Mouse (Mus musculus) heart, embryonic 10.5 days (tissue): ENCODE measurements around the gene Sympk. TPM values are rescaled to one million over a fixed set of nuclear protein-coding genes. Genes with fewer than 3 reads are reported as not detected.

Source experiments
- DNase-seq: peaks from one replicate; pipeline ENCODE4 v3.0.0-alpha.2; 2017; ENCODE audit warnings: low spot score
- H3K27ac ChIP-seq: fragments of 300-500 bp; sonication (generic); 2 replicates; pipeline ENCODE4 v1.5.1; 2016; ENCODE audit warnings: mild to moderate bottlenecking
- H3K27me3 ChIP-seq: fragments of 300-500 bp; sonication (generic); 2 replicates; pipeline ENCODE4 v1.6.1; 2016; ENCODE audit warnings: mild to moderate bottlenecking; ENCODE audit not compliant: poor library complexity, insufficient read depth, severe bottlenecking
- H3K36me3 ChIP-seq: fragments of 300-500 bp; sonication (generic); 2 replicates; pipeline ENCODE4 v1.6.1; 2016; ENCODE audit warnings: mild to moderate bottlenecking, moderate library complexity
- H3K4me1 ChIP-seq: fragments of 300-500 bp; sonication (generic); 2 replicates; pipeline ENCODE4 v1.6.1; 2016; ENCODE audit warnings: mild to moderate bottlenecking
- H3K4me3 ChIP-seq: fragments of 300-500 bp; sonication (generic); 2 replicates; pipeline ENCODE4 v1.5.1; 2016; ENCODE audit warnings: mild to moderate bottlenecking, moderate library complexity
- H3K9me3 ChIP-seq: fragments of 300-500 bp; sonication (generic); 2 replicates; pipeline ENCODE4 v1.6.1; 2016; ENCODE audit warnings: mild to moderate bottlenecking, moderate library complexity
- WGBS: fragments of 180-500 bp; shearing (Covaris S2); methylation state at CpG from one replicate; pipeline ENCODE4 v1.1.7; 2016; 5-methylcytosine and 5-hydroxymethylcytosine counted together
- polyA plus RNA-seq: library from polyadenylated mRNA; unstranded; fragments of >200 nt; fragmentation: Nextera tagmentation; extraction: Ambion mirVana; gene quantifications from 2 replicates; pipeline ENCODE4 v1.2.1, GENCODE M21; 2016

Sympk gene
- polyA plus RNA-seq, 1 experiment from 2014 or later = 44.5 TPM

GRCm38 (mm10) chr7:19093537-19094385 lies 69.6 kb downstream of the Sympk start:
- Histone ChIP-seq H3K27ac (peak overlapping the region; percentile 98), H3K36me3 (peaks cover 39% of the 10 kb centered on the region; the same call in 1 of the 2 replicates), H3K4me3 (peak overlapping the region; percentile 87), H3K4me1 (peaks cover 64% of the 10 kb centered on the region), H3K9me3 (no peaks in the 10 kb centered on the region), H3K27me3 (peaks cover 20% of the 10 kb centered on the region)
- peak; percentile 99 for DNase-seq
- under 1% methylated on average over 45 of the region's 45 CpGs for WGBS

- no peaks in the 10 kb centered on the region for H3K9me3 ChIP-seq
- 3% methylated on average over 25 of the region's 36 CpGs for whole genome bisulfite sequencing
- peaks cover 34% of the 10 kb centered on the region; the same call in 1 of the 2 replicates for H3K36me3 ChIP-seq
- H3K4me3 ChIP-seq = peak within 1 kb of the TSS; percentile 87
- peaks cover 20% of the 10 kb centered on the region for H3K27me3 ChIP-seq
- peaks cover 64% of the 10 kb centered on the region for H3K4me1 ChIP-seq
- peak within 1 kb of the TSS; percentile 98 for H3K27ac ChIP-seq
- DNase-seq = no peak
Observed at GRCm38 (mm10) chr7:19094471-19094825, 70.3 kb downstream of the Sympk start, which contains the start of gene Six5. Six5 (plus strand) TSS chr7:19094594.

- no peak for DNase-seq
- WGBS = 0% methylated on average over 86 of the region's 87 CpGs
- Histone ChIP-seq H3K27me3 (peaks cover 20% of the 10 kb centered on the region), H3K4me1 (peaks cover 64% of the 10 kb centered on the region), H3K27ac (peak overlapping the region; percentile 98), H3K9me3 (no peaks in the 10 kb centered on the region), H3K36me3 (peaks cover 29% of the 10 kb centered on the region; the same call in 1 of the 2 replicates), H3K4me3 (peak overlapping the region; percentile 87)
Observed at GRCm38 (mm10) chr7:19094826-19095750, 70.9 kb downstream of the Sympk start.

GRCm38 (mm10) chr7:19095751-19096110 lies 71.6 kb downstream of the Sympk start:
- H3K9me3 ChIP-seq = no peaks in the 10 kb centered on the region
- WGBS = under 1% methylated on average over 19 of the region's 19 CpGs
- DNase-seq = peak; percentile 92
- peaks cover 16% of the 10 kb centered on the region for H3K27me3 ChIP-seq
- peak overlapping the region; percentile 87 for H3K4me3 ChIP-seq
- peaks cover 23% of the 10 kb centered on the region; the same call in 1 of the 2 replicates for H3K36me3 ChIP-seq
- peak overlapping the region; percentile 98 for H3K27ac ChIP-seq
- peaks cover 63% of the 10 kb centered on the region for H3K4me1 ChIP-seq

- peaks cover 19% of the 10 kb centered on the region; the same call in 1 of the 2 replicates for H3K36me3 ChIP-seq
- H3K27ac ChIP-seq = peak overlapping the region; percentile 98
- no peaks in the 10 kb centered on the region for H3K9me3 ChIP-seq
- WGBS = 45% methylated on average over 5 of the region's 5 CpGs
- no peak for DNase-seq
- H3K4me1 ChIP-seq = peaks cover 56% of the 10 kb centered on the region
- H3K27me3 ChIP-seq = peaks cover 8% of the 10 kb centered on the region; the same call in 1 of the 2 replicates
- H3K4me3 ChIP-seq = peak overlapping the region; percentile 87
Observed at GRCm38 (mm10) chr7:19096421-19096976, 72.3 kb downstream of the Sympk start.

GRCm38 (mm10) chr7:19097217-19097616 lies 73.0 kb downstream of the Sympk start:
- 0 out of 2 replicates have a peak overlapping the region, but pooled peaks have one; percentile 87 for H3K4me3 ChIP-seq
- H3K27ac ChIP-seq = 0 out of 2 replicates have a peak overlapping the region, but pooled peaks have one; percentile 98
- H3K36me3 ChIP-seq = peaks cover 13% of the 10 kb centered on the region; the same call in 1 of the 2 replicates
- peaks cover 49% of the 10 kb centered on the region for H3K4me1 ChIP-seq
- WGBS = 44% methylated on average over 2 of the region's 2 CpGs
- DNase-seq = no peak
- no peaks in the 10 kb centered on the region for H3K9me3 ChIP-seq
- 0 out of 2 replicates have a peak, but pooled peaks cover under 1% of the 10 kb centered on the region for H3K27me3 ChIP-seq

GRCm38 (mm10) chr7:19097863-19098262 lies 73.7 kb downstream of the Sympk start:
- no peak for DNase-seq
- Histone ChIP-seq H3K27me3 (no peaks in the 10 kb centered on the region), H3K9me3 (no peaks in the 10 kb centered on the region; the same call in 1 of the 2 replicates), H3K4me3 (no peak overlapping the region), H3K4me1 (peaks cover 42% of the 10 kb centered on the region), H3K36me3 (peaks cover 17% of the 10 kb centered on the region; the same call in 1 of the 2 replicates), H3K27ac (no peak overlapping the region)

- Histone ChIP-seq H3K4me3 (no peak overlapping the region), H3K27ac (no peak overlapping the region), H3K27me3 (no peaks in the 10 kb centered on the region), H3K4me1 (peaks cover 33% of the 10 kb centered on the region), H3K36me3 (peaks cover 17% of the 10 kb centered on the region; the same call in 1 of the 2 replicates), H3K9me3 (no peaks in the 10 kb centered on the region; the same call in 1 of the 2 replicates)
- WGBS = 71% methylated on average over 7 of the region's 7 CpGs
- no peak for DNase-seq
Observed at GRCm38 (mm10) chr7:19098811-19099210, 74.6 kb downstream of the Sympk start.

GRCm38 (mm10) chr7:19100290-19100689 lies 76.1 kb downstream of the Sympk start:
- 86% methylated on average over 1 of the region's 1 CpGs for WGBS
- Histone ChIP-seq H3K27ac (no peak overlapping the region), H3K36me3 (peaks cover 17% of the 10 kb centered on the region; the same call in 1 of the 2 replicates), H3K27me3 (no peaks in the 10 kb centered on the region), H3K4me1 (peaks cover 25% of the 10 kb centered on the region), H3K9me3 (no peaks in the 10 kb centered on the region; the same call in 1 of the 2 replicates), H3K4me3 (no peak overlapping the region)
- no peak for DNase-seq

GRCm38 (mm10) chr7:19103741-19104140 lies 79.6 kb downstream of the Sympk start:
- H3K4me1 ChIP-seq = peaks cover 12% of the 10 kb centered on the region; the same call in 1 of the 2 replicates
- H3K36me3 ChIP-seq = 0 out of 2 replicates have a peak, but pooled peaks cover 4% of the 10 kb centered on the region
- no peaks in the 10 kb centered on the region; the same call in 1 of the 2 replicates for H3K9me3 ChIP-seq
- H3K4me3 ChIP-seq = no peak overlapping the region
- H3K27me3 ChIP-seq = no peaks in the 10 kb centered on the region
- DNase-seq = no peak
- H3K27ac ChIP-seq = no peak overlapping the region
